Mouse (Mus musculus): Measurements from ENCODE around the gene Sod3. TPM values are rescaled to one million over a fixed set of nuclear protein-coding genes. Genes with fewer than 3 reads are reported as not detected.

Sod3 gene
- polyA plus RNA-seq (2017; shearing (Covaris generic)), result 1 to 10 TPM in 1 of 2 experiments, under 1 TPM in 1; 0.65 to 3.0 TPM

DNA sequence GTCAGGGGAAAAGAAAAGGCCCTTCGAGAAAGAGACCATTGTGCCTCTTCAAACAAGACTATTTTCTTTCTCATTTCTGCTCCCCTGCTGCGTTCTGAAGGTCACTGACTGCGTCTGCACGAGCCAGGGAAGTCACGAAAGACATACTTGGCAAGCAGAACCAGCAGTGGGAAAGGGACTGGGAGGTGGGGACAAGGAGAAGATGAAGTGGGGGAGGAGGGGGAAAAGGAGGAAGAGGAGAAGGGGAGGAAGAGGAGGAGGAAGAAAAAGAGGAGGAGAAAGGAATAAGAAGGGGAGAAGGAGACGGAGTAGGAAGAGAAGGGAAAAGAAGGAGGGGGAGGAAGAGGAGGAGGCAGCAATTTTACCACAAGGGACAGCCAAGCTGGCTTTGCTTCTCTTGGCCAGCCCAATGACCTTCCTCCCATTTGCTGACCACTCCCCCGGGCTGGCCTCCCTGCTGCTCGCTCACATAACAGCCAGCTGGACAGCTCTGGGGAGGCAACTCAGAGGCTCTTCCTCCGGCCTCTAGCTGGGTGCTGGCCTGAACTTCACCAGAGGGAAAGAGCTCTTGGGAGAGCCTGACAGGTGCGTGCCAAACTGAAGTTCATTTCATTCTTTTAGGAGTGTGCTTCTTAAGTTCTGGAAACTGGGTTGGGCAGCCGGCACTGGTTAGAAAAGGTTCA lies at the start of gene Sod3:
Gene Sod3, plus strand, starts transcription at position 324 of the 683 bp plus-strand sequence.

Other genes with a start within 250 kb of the Sod3 start
- 100 to 1,000 TPM; 155 to 192 TPM for gene Dhx15, start 173.3 kb upstream of the Sod3 start, polyA plus RNA-seq (2017; shearing (Covaris generic))
- gene Ccdc149, start 107.7 kb downstream of the Sod3 start, polyA plus RNA-seq (2017; shearing (Covaris generic)), result under 1 TPM; 0.11 to 0.60 TPM
- gene Lgi2, start 202.7 kb downstream of the Sod3 start, polyA plus RNA-seq (2017; shearing (Covaris generic)), result under 1 TPM in 1 of 2 experiments, not detected in 1; 0.08 TPM

All from inflammation-experienced regulatory T-cells (primary cell).